Mouse (Mus musculus): Measurements from ENCODE around the gene Rhbdd1. TPM values are rescaled to one million over a fixed set of nuclear protein-coding genes. Genes with fewer than 3 reads are reported as not detected.

Rhbdd1 gene
- total RNA-seq, 4 experiments from 2014 or later = 8.5 to 10.5 (median 9.4) TPM

GRCm38 (mm10) chr1:82291151-82291797 lies 25.0 kb upstream of the Rhbdd1 start, which contains the start of gene Irs1:
Gene Irs1 (minus strand): TSS chr1:82291416.
- peak; percentile 62 to 89 for DNase-seq (ENCODE audit: low spot score in 2 of 2)

GRCm38 (mm10) chr1:82291930-82292712 lies 24.1 kb upstream of the Rhbdd1 start:
- DNase-seq (ENCODE audit: low spot score in 2 of 2) = no peak

GRCm38 (mm10) chr1:82292771-82293170 lies 23.5 kb upstream of the Rhbdd1 start:
- DNase-seq (ENCODE audit: low spot score in 2 of 2) = peak; percentile 60 to 72

DNA sequence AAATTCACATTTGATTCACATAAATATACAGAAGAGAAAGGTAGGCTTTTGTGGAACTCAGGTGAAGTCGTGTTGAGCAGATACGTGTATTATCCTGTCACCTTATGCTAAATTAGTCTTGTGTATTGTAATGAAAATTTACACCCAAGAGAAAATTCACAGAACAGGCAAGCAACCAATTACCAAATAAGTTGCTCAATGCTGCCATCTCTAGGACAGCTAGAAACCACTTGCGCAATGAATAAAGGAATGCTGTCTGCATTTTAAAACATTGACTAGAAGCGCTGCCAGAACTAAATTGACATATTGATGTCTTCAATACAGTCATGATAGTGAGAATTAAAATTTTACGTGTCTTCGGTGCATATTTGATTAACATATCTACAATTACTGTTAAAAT lies 22.1 kb upstream of the Rhbdd1 start:
- no peak for DNase-seq (ENCODE audit: low spot score in 2 of 2)

DNA sequence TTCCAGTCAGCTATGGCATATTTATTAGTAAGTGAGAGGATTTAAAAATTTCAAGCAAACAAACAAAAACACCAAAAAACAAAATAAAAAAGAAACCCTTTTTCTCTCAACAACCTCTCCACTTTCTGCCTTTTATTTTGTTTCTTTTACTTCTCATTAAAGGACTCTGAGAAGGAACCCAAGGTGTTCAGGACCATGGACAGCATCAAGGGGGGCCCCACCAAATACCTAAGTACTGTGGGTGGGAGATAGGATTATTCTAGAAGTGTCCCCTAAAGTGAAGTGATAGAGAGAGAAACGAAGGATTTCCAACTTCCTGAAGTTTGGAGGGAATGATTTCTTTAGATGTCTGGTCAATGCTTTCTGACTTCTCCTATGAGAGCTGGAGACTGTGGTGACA lies 17.7 kb upstream of the Rhbdd1 start:
- no peak for DNase-seq (ENCODE audit: low spot score in 2 of 2)

DNA sequence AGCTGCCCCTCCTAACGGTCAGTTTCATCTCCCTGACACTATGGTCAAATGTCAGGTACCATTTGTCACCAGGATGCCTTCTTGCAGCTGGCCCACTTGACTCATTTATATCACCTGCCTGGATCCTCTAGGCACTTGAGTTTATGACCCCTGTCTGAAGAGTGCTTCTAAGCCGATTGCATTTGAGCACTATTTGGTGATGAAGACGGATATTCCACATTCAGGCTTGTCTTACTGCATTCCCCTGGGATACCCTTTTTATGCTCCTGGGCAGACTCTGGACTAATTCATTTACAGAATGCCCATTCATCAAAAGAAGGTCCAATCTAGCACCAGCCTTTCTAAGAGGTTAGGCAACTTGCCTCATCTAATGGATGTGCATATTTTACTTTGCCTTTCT lies 11.8 kb upstream of the Rhbdd1 start:
- DNase-seq (ENCODE audit: low spot score in 2 of 2) = no peak

GRCm38 (mm10) chr1:82316746-82317126 lies 484 bp downstream of the Rhbdd1 start:
- no peak for DNase-seq (ENCODE audit: low spot score in 2 of 2)

GRCm38 (mm10) chr1:82320456-82320855 lies 4.2 kb downstream of the Rhbdd1 start:
- no peak for DNase-seq (ENCODE audit: low spot score in 2 of 2)

GRCm38 (mm10) chr1:82320864-82321263 lies 4.6 kb downstream of the Rhbdd1 start:
- DNase-seq (ENCODE audit: low spot score in 2 of 2) = no peak

DNA sequence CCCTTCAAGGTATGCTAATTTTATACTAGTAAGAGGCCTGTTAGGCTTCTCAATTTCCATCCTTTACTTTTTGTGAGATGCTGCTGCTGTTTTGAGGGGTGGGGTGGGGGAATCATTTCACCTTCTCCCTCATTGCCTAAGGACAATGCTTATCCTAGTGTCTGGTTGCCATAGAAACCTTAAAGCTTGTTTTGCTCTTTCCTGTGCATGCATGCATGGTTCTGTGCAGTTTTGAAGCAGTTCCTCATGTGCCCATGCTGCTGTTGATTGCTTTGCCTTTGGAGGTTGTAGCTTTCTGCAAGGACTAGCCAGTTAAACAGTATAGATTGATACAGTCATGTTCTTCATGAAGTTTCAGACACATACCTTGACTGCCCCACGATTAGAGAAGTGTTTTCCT lies 5.2 kb downstream of the Rhbdd1 start:
- no peak for DNase-seq (ENCODE audit: low spot score in 2 of 2)

DNA sequence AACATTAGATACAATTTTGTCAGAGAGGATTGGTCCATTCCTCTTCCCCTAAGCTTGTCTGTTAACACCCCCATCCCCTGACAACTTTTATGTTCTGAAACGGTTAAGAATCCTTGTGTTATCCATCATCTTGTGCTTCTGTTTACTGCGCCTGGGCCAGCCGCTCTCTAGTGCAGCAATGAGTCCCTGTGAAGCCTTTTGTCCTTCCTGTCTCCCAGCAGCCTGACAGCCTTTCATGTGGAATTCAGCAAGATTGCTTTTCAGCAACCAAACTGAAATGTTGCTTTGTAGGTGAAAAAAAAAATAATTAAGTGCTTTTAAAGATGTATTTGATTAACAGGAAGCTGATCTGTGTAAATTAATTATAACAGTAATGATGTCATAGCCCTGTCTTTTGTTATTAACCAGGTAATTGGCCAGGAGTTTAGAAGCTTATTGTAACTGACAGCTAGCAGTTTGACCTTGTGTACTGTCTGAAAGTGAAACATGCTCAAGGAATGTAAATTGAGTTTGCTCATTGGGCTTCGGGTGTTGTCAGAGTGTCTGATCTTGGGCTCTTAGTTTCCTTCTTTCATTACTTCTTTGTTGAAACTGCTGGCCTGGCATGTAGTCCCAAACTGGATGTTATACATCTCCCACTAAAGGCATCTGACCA lies 8.0 kb downstream of the Rhbdd1 start:
- DNase-seq (ENCODE audit: low spot score in 2 of 2) = no peak

- DNase-seq (ENCODE audit: low spot score in 2 of 2) = no peak
These were observed 9.9 kb downstream of the Rhbdd1 start for GRCm38 (mm10) chr1:82326120-82326519.

GRCm38 (mm10) chr1:82328033-82328775 lies 12.0 kb downstream of the Rhbdd1 start:
- no peak for DNase-seq (ENCODE audit: low spot score in 2 of 2)

DNA sequence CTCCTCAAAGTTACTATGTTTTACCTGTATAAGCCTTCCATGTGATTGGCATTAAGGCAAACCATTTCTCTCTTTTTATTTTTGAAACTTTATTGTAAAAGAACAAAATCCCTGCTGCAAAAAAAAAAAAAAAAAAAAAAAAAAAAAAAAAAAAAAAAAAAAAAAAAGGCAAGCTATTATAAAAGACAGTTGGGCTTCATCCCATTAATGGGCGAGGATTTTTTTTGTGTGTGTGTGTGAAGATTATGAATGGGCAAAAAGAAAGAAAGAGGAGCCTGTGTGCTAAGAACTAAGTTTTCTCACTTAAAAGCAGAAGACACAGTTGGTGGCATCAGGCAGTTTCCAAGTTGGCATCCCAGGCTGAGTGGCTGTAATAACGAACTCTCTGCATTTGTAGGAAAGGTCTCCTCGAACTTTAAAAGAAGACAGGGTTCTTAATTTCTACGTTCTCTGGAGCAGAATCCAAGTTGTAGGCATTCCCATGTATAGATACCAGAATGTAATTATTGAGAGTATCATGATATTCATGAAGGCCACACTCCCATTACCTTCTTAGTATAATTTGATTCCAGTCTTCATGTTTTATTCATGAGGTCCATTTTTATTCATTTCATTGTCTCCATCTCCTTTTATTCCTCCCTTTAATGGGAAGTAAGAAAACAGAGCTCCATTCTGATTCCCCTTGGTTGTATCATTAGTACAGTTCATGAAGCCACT lies 13.1 kb downstream of the Rhbdd1 start:
- DNase-seq (ENCODE audit: low spot score in 2 of 2) = no peak

GRCm38 (mm10) chr1:82329954-82330247 lies 13.6 kb downstream of the Rhbdd1 start:
- DNase-seq (ENCODE audit: low spot score in 2 of 2) = no peak

GRCm38 (mm10) chr1:82334506-82334905 lies 18.3 kb downstream of the Rhbdd1 start:
- DNase-seq (ENCODE audit: low spot score in 2 of 2) = no peak

- DNase-seq (ENCODE audit: low spot score in 2 of 2) = no peak
These were observed 36.8 kb downstream of the Rhbdd1 start for GRCm38 (mm10) chr1:82353089-82353488.

- DNase-seq (ENCODE audit: low spot score in 2 of 2) = no peak
These were observed 37.5 kb downstream of the Rhbdd1 start for GRCm38 (mm10) chr1:82353755-82354154.

GRCm38 (mm10) chr1:82358871-82359647 lies 42.8 kb downstream of the Rhbdd1 start:
- DNase-seq (ENCODE audit: low spot score in 2 of 2) = no peak

DNA sequence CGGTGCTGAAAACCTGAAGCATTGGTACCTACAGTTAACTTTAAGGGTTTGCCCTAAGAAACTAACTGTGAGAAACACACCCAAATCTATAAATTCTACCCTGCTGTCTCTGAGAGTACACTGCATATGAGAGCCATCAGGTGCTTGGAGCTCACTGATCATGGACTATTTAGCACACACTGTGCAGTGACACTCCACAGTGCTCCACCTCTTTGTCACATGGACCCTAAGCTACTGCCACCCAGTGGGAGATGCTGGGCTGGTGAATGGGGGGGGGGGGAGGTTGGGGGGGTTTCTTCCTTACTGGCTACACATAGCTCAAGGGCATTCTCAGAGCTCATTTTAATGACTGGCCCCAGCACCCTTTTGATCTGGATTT lies 43.4 kb downstream of the Rhbdd1 start:
- no peak for DNase-seq (ENCODE audit: low spot score in 2 of 2)

DNA sequence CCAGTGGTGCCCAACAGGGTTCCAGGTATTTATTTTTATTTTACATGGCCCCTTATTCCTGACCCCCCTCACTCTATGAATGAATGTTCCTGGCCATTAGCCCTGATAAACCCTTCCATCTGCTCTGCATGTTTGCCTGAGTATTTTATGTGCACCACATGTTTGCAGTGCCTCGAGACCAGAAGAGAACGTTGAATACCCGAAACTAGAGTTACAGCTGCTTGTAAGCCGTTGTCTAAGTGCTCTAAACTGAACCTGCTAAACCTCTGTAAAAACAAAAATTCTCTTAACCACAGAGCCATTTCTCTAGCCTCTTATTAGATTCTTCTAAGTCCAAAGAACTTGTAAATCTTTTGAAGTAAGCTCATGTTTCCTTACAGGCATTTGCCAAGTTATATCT lies 45.0 kb downstream of the Rhbdd1 start:
- no peak for DNase-seq (ENCODE audit: low spot score in 2 of 2)

Measured in left cerebral cortex, adult 8-10 months (tissue).